Mouse (Mus musculus) megakaryocyte-erythroid progenitor cell, adult 5-6 weeks (primary cell): Measurements from ENCODE around the gene Slc11a1. TPM values are rescaled to one million over a fixed set of nuclear protein-coding genes. Genes with fewer than 3 reads are reported as not detected.
A peak's percentile ranks its signal among the peaks of the same experiment; 100 is the strongest.

Experiments used
- ATAC-seq: replicated peaks from 2 replicates; pipeline ENCODE4 v1.8.0; 2016; ENCODE audit warnings: mild to moderate bottlenecking, inconsistent platforms; ENCODE audit not compliant: severe bottlenecking, poor library complexity, low FRiP score, low TSS enrichment
- total RNA-seq, 2 experiments: library from RNA; stranded (forward) in 1 of 2; stranded (reverse) in 1 of 2; fragments of 200-1000, 215-1000 nt in 1 of 2; fragments of >200 nt in 1 of 2; fragmentation: Nextera tagmentation in 1 of 2; gene quantifications; 2 replicates each; pipeline ENCODE4 v1.2.3; 2014 to 2017

Gene Slc11a1
- total RNA-seq, 2 experiments from 2014 or later: 0.42 TPM; not detected in 1

DNA sequence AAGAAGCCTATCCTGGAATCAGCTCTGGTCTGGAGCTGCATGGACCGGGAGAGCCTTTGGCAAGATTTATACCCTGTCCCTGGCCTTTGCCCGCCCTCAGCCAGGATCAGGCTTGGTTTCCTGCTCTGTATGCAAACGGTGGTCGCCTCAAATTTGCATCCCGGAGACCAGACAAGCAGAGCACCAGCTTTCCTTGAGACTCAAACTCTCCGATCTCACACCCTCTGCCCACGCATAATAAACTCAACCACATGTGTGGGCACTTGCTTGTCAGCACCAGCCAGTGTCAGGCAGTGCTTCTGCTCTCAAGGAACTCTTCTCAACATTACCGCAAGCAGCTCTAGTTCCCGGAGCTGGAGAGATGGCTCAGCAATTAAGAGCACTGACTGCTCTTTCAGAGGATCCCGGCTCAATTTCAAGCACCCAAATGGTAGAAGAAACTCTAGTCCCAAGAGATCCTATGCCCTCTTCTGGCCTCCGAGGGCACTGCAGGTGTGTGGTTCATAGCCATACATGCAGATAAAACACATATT is 23.0 kb downstream of the Slc11a1 start:
- ATAC-seq: peak; percentile 55

DNA sequence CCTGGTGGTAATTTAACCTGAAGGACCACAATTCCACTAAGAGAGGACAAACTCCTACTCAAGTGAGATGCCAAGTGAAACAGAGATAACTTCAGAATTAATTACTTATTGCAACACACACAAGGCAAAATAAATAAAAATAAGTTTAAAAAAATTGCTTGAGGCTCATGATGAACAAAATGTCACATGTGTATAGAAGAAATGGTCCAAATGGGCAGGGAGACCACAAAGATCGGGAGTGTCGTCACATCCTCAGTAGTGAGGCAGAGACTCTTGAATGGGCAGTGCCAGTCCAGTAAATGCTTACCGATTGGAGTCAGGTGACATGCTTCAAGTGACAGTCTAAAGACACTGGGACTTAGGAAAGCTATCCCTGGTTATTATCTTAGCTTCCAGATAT is 25.5 kb downstream of the Slc11a1 start:
- no peak for ATAC-seq

GRCm38 (mm10) chr1:74401015-74401702 is 26.2 kb downstream of the Slc11a1 start:
- no peak for ATAC-seq

DNA sequence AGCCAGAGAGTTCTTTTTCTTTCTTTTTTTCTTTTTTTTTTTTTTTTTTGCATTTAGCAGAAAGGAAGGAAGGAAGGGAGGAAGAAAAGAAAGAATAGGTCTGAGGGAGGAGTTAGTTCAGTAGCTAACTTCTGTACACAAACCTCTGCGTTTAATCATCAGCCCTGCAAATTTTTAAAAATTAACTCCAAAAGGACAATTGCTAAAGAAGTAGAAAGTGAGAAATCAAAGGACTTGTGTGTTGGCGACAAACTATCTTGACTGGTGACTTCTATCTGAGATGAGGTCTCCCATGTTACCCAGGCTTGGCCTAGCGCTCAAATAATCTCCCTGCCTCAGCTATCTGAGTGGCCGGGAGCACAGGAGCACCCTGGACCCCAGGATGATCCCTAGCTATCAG is 29.2 kb downstream of the Slc11a1 start:
- no peak for ATAC-seq

DNA sequence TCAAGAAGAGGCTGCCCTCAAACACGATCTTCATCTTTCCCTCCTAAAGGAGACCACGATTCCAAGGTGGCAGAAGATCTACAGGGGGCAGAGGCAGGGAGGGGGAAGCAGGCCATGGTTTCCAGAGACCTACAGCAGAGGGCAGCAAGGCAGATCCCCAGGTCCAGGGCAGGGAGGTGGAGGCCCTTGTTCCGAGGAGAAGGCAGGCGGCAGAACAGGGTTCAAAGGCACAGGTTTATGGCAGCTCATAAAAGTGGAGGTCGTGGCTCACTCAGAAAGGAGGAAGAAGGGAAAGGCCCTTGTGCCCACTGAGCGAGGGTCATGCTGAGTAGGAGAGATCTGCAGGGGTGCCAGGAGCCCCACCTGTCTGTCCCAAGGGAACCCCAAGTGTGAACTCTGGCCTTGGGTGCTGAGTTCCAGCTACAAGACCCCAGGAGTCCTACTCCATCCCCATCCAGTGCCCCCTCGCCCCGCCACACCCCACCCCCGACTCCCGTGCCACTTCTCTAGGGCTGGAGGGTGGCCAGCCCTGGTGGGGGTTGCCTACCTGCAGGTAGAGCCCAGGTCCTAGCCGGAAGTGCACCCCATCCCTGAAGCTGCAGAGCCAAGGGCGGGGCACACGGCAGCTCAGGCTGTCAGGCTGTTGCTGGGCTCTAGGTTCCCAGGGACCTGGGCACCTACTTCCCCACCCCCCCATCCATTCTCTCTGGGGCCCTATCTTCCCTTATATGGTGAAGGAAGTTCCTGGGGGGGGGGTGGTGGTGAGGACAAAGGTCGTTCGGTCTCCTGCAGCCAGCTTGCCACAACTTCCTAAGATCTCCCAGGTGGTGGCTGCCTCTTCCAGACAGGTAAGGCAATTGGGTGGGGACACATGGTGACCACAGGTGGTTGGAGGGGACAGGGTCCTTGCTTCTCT is 33.9 kb downstream of the Slc11a1 start, which contains the start of gene Vil1:
Vil1 (plus strand) TSS at position 788 of the 916 bp plus-strand sequence.
- no peak for ATAC-seq

DNA sequence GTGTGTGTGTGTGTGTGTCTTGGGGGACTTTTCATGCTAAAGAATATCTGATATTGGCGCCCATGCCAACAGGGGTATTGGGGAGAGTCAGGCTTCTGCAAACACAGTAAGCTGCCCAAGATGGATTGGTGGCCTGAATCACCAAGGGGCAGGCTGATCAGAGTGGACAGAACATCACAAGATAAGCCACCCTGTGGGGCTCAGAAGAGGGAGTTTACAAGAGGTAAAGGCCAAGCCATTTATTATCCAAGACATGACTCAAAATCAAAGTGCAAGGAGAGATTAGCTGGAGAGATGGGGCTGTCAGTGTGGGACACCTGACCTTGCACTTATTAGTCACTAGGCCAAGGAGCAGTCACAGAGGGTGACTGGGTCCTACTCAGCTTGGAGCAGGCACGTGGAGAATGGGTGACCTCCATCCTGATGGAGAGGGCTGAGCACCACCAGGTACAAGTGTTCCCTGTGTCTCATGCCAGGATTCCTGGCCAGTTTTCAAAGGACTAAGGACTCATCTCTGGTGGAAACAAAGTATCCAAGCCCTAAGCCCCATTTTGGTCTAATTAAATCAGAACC is 36.8 kb downstream of the Slc11a1 start:
- ATAC-seq: no peak

DNA sequence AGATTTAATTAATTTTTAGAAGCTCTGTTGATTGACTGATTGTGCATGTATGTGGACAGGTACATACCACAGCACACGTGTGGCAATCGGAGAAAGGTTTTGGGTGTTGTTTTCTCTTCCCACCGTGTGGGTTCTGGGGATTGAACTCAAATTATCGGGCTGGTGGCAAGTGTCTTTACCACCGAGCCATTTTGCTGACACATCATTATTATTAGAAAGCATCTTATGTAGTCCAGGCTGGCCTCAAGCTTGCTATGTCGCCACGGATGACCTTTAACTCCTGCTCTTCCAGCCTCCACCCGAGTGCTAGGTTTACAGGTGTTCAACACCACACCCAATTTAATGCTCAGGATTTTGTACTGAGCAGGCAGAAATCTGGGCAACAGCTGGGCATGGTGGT is 37.7 kb downstream of the Slc11a1 start:
- ATAC-seq: no peak

GRCm38 (mm10) chr1:74415143-74415542 is 40.1 kb downstream of the Slc11a1 start:
- ATAC-seq: peak; percentile 87

DNA sequence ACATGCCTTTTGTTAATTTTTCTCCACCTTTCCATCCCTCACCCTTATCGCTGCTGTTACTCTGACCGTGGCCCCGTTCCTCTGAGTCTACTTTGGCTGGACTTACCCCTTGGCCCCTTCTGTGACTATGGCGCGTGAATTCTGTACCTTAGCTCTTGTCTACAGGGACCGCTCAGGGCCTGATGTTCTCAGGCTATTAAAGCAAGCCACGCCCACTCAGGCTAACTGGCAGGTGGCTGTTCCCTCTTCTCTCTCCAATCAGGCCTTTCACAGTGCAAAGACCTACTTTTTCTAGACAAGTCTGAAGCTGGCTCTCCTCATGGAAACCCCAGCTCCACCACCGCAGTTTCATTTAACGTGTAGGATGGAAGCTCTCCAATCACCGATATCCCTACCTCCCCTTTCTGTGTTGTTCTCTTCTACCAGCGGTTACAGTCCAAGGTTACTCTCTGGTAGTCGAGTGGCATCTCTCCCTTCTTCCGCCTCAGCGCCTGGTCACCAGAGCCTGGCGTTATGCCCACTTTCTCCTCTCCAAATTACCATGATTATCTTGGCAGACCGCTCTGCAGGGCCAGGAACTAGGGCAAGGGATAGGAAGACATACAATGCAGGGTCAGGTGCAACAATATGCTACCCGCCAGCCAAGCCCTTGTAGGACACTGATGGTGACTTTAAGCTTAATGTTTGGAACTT is 43.9 kb downstream of the Slc11a1 start:
- ATAC-seq: no peak

- no peak for ATAC-seq
Measured at GRCm38 (mm10) chr1:74419440-74419794, 44.4 kb downstream of the Slc11a1 start.

GRCm38 (mm10) chr1:74423147-74423546 is 48.2 kb downstream of the Slc11a1 start:
- ATAC-seq: no peak

GRCm38 (mm10) chr1:74425845-74426244 is 50.9 kb downstream of the Slc11a1 start:
- no peak for ATAC-seq

- ATAC-seq: no peak
Measured at GRCm38 (mm10) chr1:74433220-74433619, 58.2 kb downstream of the Slc11a1 start.

- ATAC-seq: no peak
Measured at GRCm38 (mm10) chr1:74434596-74434995, 59.6 kb downstream of the Slc11a1 start.

DNA sequence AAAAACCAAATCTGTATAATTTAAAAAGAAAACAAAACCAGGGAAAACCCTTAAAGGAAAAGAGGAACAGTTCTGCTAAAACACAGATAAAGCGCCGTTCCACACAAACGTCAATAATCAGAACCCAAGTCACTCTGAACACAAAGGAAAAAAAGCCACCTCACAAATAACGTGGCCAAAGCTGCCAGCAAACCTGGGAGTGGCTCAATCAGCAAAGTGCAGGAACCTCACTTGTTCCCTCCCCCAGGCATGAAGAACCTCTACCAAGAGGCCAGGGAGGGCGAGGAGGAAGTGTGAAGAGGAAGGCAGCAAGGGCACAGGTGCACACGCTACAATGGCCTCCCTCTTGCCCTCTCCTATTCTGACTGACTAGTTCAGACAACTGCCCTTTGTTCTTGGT is 60.6 kb downstream of the Slc11a1 start:
- peak; percentile 85 for ATAC-seq

Other genes starting within 250 kb of the Slc11a1 start
- not detected in 2 replicates for gene Rufy4, start 249.7 kb upstream of the Slc11a1 start, total RNA-seq (2014; fragmentation: Nextera tagmentation)
- 0.70 TPM in 1 of 2 replicates, not detected in the other for gene Rufy4, start 249.7 kb upstream of the Slc11a1 start, total RNA-seq (2017)
- 1.5 TPM in 1 of 2 replicates, not detected in the other for gene Cxcr2, start 221.2 kb upstream of the Slc11a1 start, total RNA-seq (2014; fragmentation: Nextera tagmentation)
- 0.38 and 0.57 TPM in 2 replicates for gene Cxcr2, start 221.2 kb upstream of the Slc11a1 start, total RNA-seq (2017)
- gene Cxcr1, start 180.6 kb upstream of the Slc11a1 start, total RNA-seq (2014; fragmentation: Nextera tagmentation): not detected in 2 replicates
- gene Cxcr1, start 180.6 kb upstream of the Slc11a1 start, total RNA-seq (2017): not detected in 2 replicates
- gene Arpc2, start 139.1 kb upstream of the Slc11a1 start, total RNA-seq (2014; fragmentation: Nextera tagmentation): 211 and 242 TPM in 2 replicates
- gene Arpc2, start 139.1 kb upstream of the Slc11a1 start, total RNA-seq (2017): 228 and 233 TPM in 2 replicates
- gene Gpbar1, start 96.6 kb upstream of the Slc11a1 start, total RNA-seq (2014; fragmentation: Nextera tagmentation): 1.0 TPM in 1 of 2 replicates, not detected in the other
- gene Gpbar1, start 96.6 kb upstream of the Slc11a1 start, total RNA-seq (2017): not detected in 2 replicates
- 78.9 and 90.5 TPM in 2 replicates for gene Aamp, start 90.5 kb upstream of the Slc11a1 start, total RNA-seq (2014; fragmentation: Nextera tagmentation)
- 84.4 and 95.3 TPM in 2 replicates for gene Aamp, start 90.5 kb upstream of the Slc11a1 start, total RNA-seq (2017)
- gene Pnkd, start 90.3 kb upstream of the Slc11a1 start, total RNA-seq (2014; fragmentation: Nextera tagmentation): 22.4 and 50.1 TPM in 2 replicates
- 14.1 and 22.8 TPM in 2 replicates for gene Pnkd, start 90.3 kb upstream of the Slc11a1 start, total RNA-seq (2017)
- gene Tmbim1, start 69.6 kb upstream of the Slc11a1 start, total RNA-seq (2014; fragmentation: Nextera tagmentation): 10.1 and 16.8 TPM in 2 replicates
- gene Tmbim1, start 69.6 kb upstream of the Slc11a1 start, total RNA-seq (2017): 13.6 and 13.9 TPM in 2 replicates
- not detected in 2 replicates for gene Catip, start 13.1 kb upstream of the Slc11a1 start, total RNA-seq (2014; fragmentation: Nextera tagmentation)
- gene Catip, start 13.1 kb upstream of the Slc11a1 start, total RNA-seq (2017): not detected in 2 replicates
- gene Ctdsp1, start 16.3 kb downstream of the Slc11a1 start, total RNA-seq (2014; fragmentation: Nextera tagmentation): 84.0 and 87.0 TPM in 2 replicates
- 19.5 and 26.8 TPM in 2 replicates for gene Ctdsp1, start 16.3 kb downstream of the Slc11a1 start, total RNA-seq (2017)
- not detected in 2 replicates for gene Vil1, start 34.2 kb downstream of the Slc11a1 start, total RNA-seq (2014; fragmentation: Nextera tagmentation)
- gene Vil1, start 34.2 kb downstream of the Slc11a1 start, total RNA-seq (2017): not detected in 2 replicates
- 65.5 and 83.3 TPM in 2 replicates for gene Cnot9, start 130.9 kb downstream of the Slc11a1 start, total RNA-seq (2014; fragmentation: Nextera tagmentation)
- gene Cnot9, start 130.9 kb downstream of the Slc11a1 start, total RNA-seq (2017): 122 and 130 TPM in 2 replicates
- not detected in 2 replicates for gene Plcd4, start 167.7 kb downstream of the Slc11a1 start, total RNA-seq (2014; fragmentation: Nextera tagmentation)
- 0.33 TPM in 1 of 2 replicates, not detected in the other for gene Plcd4, start 167.7 kb downstream of the Slc11a1 start, total RNA-seq (2017)
- gene Usp37, start 169.1 kb downstream of the Slc11a1 start, total RNA-seq (2014; fragmentation: Nextera tagmentation): 31.1 and 40.1 TPM in 2 replicates
- gene Usp37, start 169.1 kb downstream of the Slc11a1 start, total RNA-seq (2017): 39.9 and 70.7 TPM in 2 replicates
- 26.5 and 29.8 TPM in 2 replicates for gene Zfp142, start 213.1 kb downstream of the Slc11a1 start, total RNA-seq (2014; fragmentation: Nextera tagmentation)
- gene Zfp142, start 213.1 kb downstream of the Slc11a1 start, total RNA-seq (2017): 12.3 and 13.8 TPM in 2 replicates
- gene Bcs1l, start 213.1 kb downstream of the Slc11a1 start, total RNA-seq (2014; fragmentation: Nextera tagmentation): 27.8 and 29.7 TPM in 2 replicates
- gene Bcs1l, start 213.1 kb downstream of the Slc11a1 start, total RNA-seq (2017): 14.4 and 21.1 TPM in 2 replicates
- 38.6 and 49.9 TPM in 2 replicates for gene Rnf25, start 226.2 kb downstream of the Slc11a1 start, total RNA-seq (2014; fragmentation: Nextera tagmentation)
- gene Rnf25, start 226.2 kb downstream of the Slc11a1 start, total RNA-seq (2017): 22.7 and 26.5 TPM in 2 replicates
- 0.20 and 0.82 TPM in 2 replicates for gene Stk36, start 226.2 kb downstream of the Slc11a1 start, total RNA-seq (2014; fragmentation: Nextera tagmentation)
- gene Stk36, start 226.2 kb downstream of the Slc11a1 start, total RNA-seq (2017): not detected in 2 replicates